Mouse (Mus musculus) heart, adult 18-20 months (tissue): ENCODE results near the gene Rasa2. TPM values are rescaled to one million over a fixed set of nuclear protein-coding genes. Genes with fewer than 3 reads are reported as not detected.
A peak's percentile ranks its signal among the peaks of the same experiment; 100 is the strongest.
"Not testable (repeated sequence)": the region's sequence is repeated elsewhere in the genome, so short reads cannot be mapped to it uniquely, and the experiment has no call there.

Experiments used
- DNase-seq, 2 experiments: peaks; one replicate each; pipeline ENCODE4 v3.0.0; 2021 to 2022; ENCODE audit warnings: mixed read lengths in 1 of 2
- total RNA-seq, 2 experiments: library from RNA; stranded (reverse); gene quantifications; 2 replicates each; pipeline ENCODE4 v1.2.3; 2021

Rasa2 gene
- total RNA-seq, 2 experiments from 2014 or later: 3.9 to 5.9 TPM

GRCm38 (mm10) chr9:96583076-96583475, 48.3 kb downstream of the Rasa2 start:
- no peak for DNase-seq

GRCm38 (mm10) chr9:96578190-96578589, 53.2 kb downstream of the Rasa2 start:
- no peak for DNase-seq

- DNase-seq: no peak
These were observed 53.7 kb downstream of the Rasa2 start for GRCm38 (mm10) chr9:96577674-96578073.

- peak in 1 of 2 experiments; percentile 57 for DNase-seq
These were observed 58.2 kb downstream of the Rasa2 start for GRCm38 (mm10) chr9:96573252-96573651.

- no peak for DNase-seq
These were observed 58.7 kb downstream of the Rasa2 start for GRCm38 (mm10) chr9:96572754-96573153.

- DNase-seq: no peak
These were observed 64.9 kb downstream of the Rasa2 start for GRCm38 (mm10) chr9:96566470-96566996.

- no peak for DNase-seq
These were observed 67.9 kb downstream of the Rasa2 start for GRCm38 (mm10) chr9:96563501-96563900.

GRCm38 (mm10) chr9:96559148-96559547, 72.3 kb downstream of the Rasa2 start:
- no peak for DNase-seq

GRCm38 (mm10) chr9:96558594-96558993, 72.8 kb downstream of the Rasa2 start:
- DNase-seq: no peak

- no peak for DNase-seq
These were observed 77.3 kb downstream of the Rasa2 start for GRCm38 (mm10) chr9:96554095-96554494.

GRCm38 (mm10) chr9:96545410-96545809, 86.0 kb downstream of the Rasa2 start:
- DNase-seq: no peak

GRCm38 (mm10) chr9:96543643-96544640, 87.5 kb downstream of the Rasa2 start:
- peak; percentile 67 to 72 for DNase-seq

- peak in 1 of 2 experiments; percentile 19 for DNase-seq
These were observed 92.5 kb downstream of the Rasa2 start for GRCm38 (mm10) chr9:96538916-96539315.

- DNase-seq: no peak
These were observed 93.8 kb downstream of the Rasa2 start for GRCm38 (mm10) chr9:96537615-96537919.

GRCm38 (mm10) chr9:96536895-96537614, 94.4 kb downstream of the Rasa2 start:
- DNase-seq: peak; percentile 44 to 45

GRCm38 (mm10) chr9:96536093-96536492, 95.3 kb downstream of the Rasa2 start:
- not testable (repeated sequence) for DNase-seq

GRCm38 (mm10) chr9:96535431-96535830, 96.0 kb downstream of the Rasa2 start:
- DNase-seq: no peak

- no peak for DNase-seq
These were observed 97.2 kb downstream of the Rasa2 start for GRCm38 (mm10) chr9:96534256-96534655.

GRCm38 (mm10) chr9:96533476-96533875, 97.9 kb downstream of the Rasa2 start:
- DNase-seq: no peak

GRCm38 (mm10) chr9:96532531-96532930, 98.9 kb downstream of the Rasa2 start:
- no peak for DNase-seq

GRCm38 (mm10) chr9:96530674-96531081, 100.7 kb downstream of the Rasa2 start:
- DNase-seq: peak; percentile 33 to 55

GRCm38 (mm10) chr9:96529961-96530673, 101.3 kb downstream of the Rasa2 start:
- DNase-seq: no peak
